Mouse (Mus musculus) adrenal gland, postnatal 25 days (tissue): Measurements from ENCODE around the gene Olfr917. TPM values are rescaled to one million over a fixed set of nuclear protein-coding genes. Genes with fewer than 3 reads are reported as not detected.

ENCODE experiments used
- DNase-seq: peaks from one replicate; pipeline ENCODE4 v3.0.0; 2021; ENCODE audit warnings: mixed read lengths
- long read RNA-seq: library from polyadenylated mRNA; stranded (forward); transcript quantifications from one replicate; pipeline ENCODE4 v2.0.0, GENCODE M21; 2021
- total RNA-seq: library from RNA; stranded (reverse); gene quantifications from 2 replicates; pipeline ENCODE4 v1.2.3, GENCODE M21; 2021

The Olfr917 gene
- total RNA-seq = not detected in 2 replicates
- long read RNA-seq = 0 reads

DNA sequence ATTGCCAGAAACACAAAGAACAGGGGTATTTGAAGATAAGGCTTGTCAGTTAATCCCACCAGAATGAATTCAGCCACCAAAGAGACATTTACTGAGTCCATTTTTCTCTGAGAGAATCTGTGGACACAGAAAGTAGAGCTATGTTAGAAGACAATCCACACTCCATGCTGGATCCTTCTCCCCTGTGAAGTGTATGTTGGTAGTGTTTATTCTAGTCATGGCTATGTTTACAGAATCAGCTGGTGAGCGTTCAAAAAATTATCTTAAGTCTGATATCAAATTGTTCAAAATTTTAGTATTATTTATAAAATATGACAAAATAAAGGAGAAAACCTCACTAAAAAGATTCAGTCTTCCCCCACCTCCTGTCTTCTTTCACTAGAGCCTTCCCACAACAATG is at the start of gene Olfr917:
Olfr917 (minus strand) TSS at position 101 of the 400 bp plus-strand sequence.
- no peak for DNase-seq

- no peak for DNase-seq
These were observed 8.9 kb upstream of the Olfr917 start, which contains the start of gene Olfr918 for GRCm38 (mm10) chr9:38674501-38674900. Gene Olfr918, minus strand, starts transcription at chr9:38674601.

GRCm38 (mm10) chr9:38672887-38673286 is 7.2 kb upstream of the Olfr917 start:
- no peak for DNase-seq

DNA sequence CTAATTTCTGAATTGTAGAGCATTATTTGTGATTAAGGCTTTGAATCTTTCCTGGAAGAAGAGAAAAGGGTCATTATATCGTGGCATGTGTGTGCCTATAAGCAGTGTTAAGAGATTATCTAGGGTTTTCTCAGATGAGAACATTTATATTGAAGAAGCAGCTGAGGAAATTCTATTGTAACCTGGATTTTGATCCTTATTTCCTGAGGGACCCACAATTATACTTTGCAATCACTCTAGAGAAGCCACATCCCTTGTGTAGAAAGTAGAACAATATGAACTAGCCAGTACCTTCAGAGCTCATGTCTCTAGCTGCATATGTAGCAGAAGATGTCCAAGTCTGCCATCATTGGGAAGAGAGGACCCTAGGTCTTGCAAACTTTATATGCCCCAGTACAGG is 5.9 kb downstream of the Olfr917 start, which contains the start of gene Olfr916:
Olfr916 (minus strand) TSS at position 101 of the 400 bp plus-strand sequence.
- DNase-seq = no peak

- DNase-seq = no peak
These were observed 33.2 kb downstream of the Olfr917 start for GRCm38 (mm10) chr9:38632406-38632805.

Other genes with a start within 250 kb of the Olfr917 start
- not detected in 2 replicates for gene Olfr901, start 236.4 kb downstream of the Olfr917 start, total RNA-seq
- gene Olfr902, start 218.2 kb downstream of the Olfr917 start, total RNA-seq = not detected in 2 replicates
- gene Olfr904, start 202.7 kb downstream of the Olfr917 start, total RNA-seq = not detected in 2 replicates
- gene Olfr905, start 194.7 kb downstream of the Olfr917 start, total RNA-seq = not detected in 2 replicates
- not detected in 2 replicates for gene Olfr906, start 178.8 kb downstream of the Olfr917 start, total RNA-seq
- not detected in 2 replicates for gene Olfr907, start 170.0 kb downstream of the Olfr917 start, total RNA-seq
- gene Olfr911-ps1, start 144.3 kb downstream of the Olfr917 start, total RNA-seq = not detected in 2 replicates
- not detected in 2 replicates for gene Olfr910, start 128.0 kb downstream of the Olfr917 start, total RNA-seq
- gene Olfr912, start 85.7 kb downstream of the Olfr917 start, total RNA-seq = not detected in 2 replicates
- not detected in 2 replicates for gene Olfr913, start 73.1 kb downstream of the Olfr917 start, total RNA-seq
- gene Olfr914, start 60.7 kb downstream of the Olfr917 start, total RNA-seq = not detected in 2 replicates
- gene Olfr916, start 6.0 kb downstream of the Olfr917 start, total RNA-seq = not detected in 2 replicates
- not detected in 2 replicates for gene Olfr918, start 8.8 kb upstream of the Olfr917 start, total RNA-seq
- not detected in 2 replicates for gene Olfr919, start 37.8 kb upstream of the Olfr917 start, total RNA-seq
- gene Vwa5a, start 52.4 kb upstream of the Olfr917 start, total RNA-seq = 39.8 and 55.8 TPM in 2 replicates
- gene Olfr920, start 86.5 kb upstream of the Olfr917 start, total RNA-seq = 0.14 and 0.46 TPM in 2 replicates
- gene Olfr921, start 107.2 kb upstream of the Olfr917 start, total RNA-seq = not detected in 2 replicates
- not detected in 2 replicates for gene Olfr922, start 148.8 kb upstream of the Olfr917 start, total RNA-seq
- not detected in 2 replicates for gene Olfr923, start 160.7 kb upstream of the Olfr917 start, total RNA-seq
- not detected in 2 replicates for gene Olfr924, start 178.6 kb upstream of the Olfr917 start, total RNA-seq
- not detected in 2 replicates for gene Olfr26, start 189.2 kb upstream of the Olfr917 start, total RNA-seq
- gene Olfr926, start 211.3 kb upstream of the Olfr917 start, total RNA-seq = not detected in 2 replicates